Mouse (Mus musculus): ENCODE results near the gene Fam240a. TPM values are rescaled to one million over a fixed set of nuclear protein-coding genes. Genes with fewer than 3 reads are reported as not detected.

Fam240a gene
- polyA plus RNA-seq, 1 experiment from 2014 or later, result not detected

DNA sequence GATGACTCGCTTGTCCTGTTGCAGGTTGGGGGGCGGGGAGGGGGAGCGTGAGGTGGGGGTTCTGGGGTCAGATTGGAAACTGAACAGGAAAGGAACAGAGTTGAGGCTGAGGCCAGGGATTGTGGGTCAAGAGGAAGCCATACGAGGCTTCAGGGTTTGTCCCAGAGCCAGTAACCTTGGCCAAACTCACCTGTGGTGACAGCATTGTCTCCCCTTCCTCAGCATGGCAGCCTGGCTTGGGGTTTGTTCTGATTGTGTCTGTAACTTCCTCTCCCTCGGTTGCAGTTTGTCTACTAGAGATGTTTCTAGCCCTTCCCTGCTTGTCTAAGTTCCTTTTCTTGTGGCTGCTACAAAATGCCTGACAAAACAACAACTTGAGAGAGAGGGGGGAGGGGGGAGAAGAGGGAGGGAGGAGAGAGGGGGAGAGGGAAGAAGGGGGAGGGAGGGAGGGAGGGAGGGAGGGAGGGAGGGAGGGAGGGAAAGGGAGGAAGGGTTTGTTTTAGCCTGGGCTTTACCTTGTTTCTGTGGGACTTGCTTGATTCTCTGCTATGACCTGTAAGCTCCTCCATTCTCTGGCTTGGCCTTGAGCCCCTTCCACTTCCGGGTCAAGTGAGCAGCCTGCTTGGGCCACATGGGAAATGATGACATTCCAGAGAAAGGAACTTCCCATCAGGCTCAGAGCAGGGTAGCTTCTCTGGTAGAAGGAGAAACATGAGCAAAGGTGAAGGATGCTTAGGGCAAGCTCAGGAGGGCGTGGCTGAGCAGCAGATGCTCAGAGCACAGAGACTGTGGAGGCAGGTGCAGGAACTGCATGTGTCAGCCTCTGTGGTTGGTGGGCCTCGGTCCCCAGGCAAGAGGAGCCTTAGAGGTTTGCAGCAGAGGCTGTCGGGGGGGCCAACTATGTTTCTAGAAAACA, 29.0 kb downstream of the Fam240a start:
- ATAC-seq (ENCODE audit: low FRiP score, low read depth), result no peak
- no peak overlapping the region for H3K27ac ChIP-seq
- WGBS, result 64% methylated on average over 9 of the region's 9 CpGs

DNA sequence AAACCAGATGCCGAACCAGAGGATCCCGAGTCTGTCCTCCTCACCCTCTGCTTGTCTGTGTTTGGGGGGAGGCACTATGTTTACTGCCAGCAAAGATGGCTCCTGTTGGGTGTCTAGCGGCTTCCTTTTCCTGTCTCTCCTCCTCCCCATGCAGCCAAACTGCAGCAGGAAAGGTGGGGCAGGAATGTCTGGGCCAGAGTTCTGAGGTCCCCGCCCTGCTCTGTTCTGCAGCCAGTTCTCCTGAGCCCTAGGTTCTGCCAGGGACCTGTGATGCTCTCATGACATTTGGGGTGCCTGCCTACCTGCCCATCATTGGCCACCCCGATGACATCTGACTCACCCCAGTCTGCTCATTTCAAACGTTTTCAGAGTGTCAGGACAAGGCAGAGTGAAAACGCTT, 34.7 kb downstream of the Fam240a start:
- Histone ChIP-seq H3K36me3 (no peaks in the 10 kb centered on the region), H3K9me3 (no peaks in the 10 kb centered on the region), H3K4me1 (peaks cover 8% of the 10 kb centered on the region), H3K27me3 (replicated peaks) (peaks cover 56% of the 10 kb centered on the region), H3K27ac (no peak overlapping the region), H3K4me3 (no peak overlapping the region), H3K9ac (no peak overlapping the region), H3K4me2 (replicated peaks) (no peak overlapping the region)
- ATAC-seq (ENCODE audit: low FRiP score, low read depth), result no peak
- 80% methylated on average over 7 of the region's 7 CpGs for WGBS

More for the DNA sequence above, 29.0 kb downstream of the Fam240a start:
- H3K27me3 ChIP-seq (replicated peaks), result peaks cover under 1% of the 10 kb centered on the region; the same call in 1 of the 2 replicates
- no peak overlapping the region for H3K9ac ChIP-seq
- H3K4me1 ChIP-seq, result no peaks in the 10 kb centered on the region; the same call in 1 of the 2 replicates
- H3K9me3 ChIP-seq, result no peaks in the 10 kb centered on the region
- H3K36me3 ChIP-seq, result no peaks in the 10 kb centered on the region
- no peak overlapping the region for H3K4me2 ChIP-seq (replicated peaks)
- H3K4me3 ChIP-seq, result no peak overlapping the region

DNA sequence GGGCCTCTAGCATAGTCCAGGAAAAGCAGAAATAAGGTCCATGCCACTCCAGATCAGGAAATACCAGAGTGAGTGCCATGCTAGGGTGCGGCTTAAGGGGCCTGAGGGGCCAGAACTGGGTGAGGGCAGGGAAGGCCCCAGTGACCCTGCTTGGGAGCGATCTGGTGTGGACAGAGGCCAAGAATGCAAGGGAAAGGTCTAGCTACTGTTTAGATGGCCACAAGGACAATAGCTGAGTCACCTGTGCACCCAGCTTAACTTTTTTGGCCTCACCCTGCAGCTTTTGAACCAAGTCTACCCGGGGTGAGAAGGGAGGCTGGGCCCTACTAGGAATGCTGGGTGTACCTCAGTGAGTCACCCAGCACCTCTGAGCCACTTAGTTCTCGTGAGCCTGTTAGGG, 35.9 kb downstream of the Fam240a start:
- Histone ChIP-seq H3K4me3 (no peak overlapping the region), H3K9ac (no peak overlapping the region), H3K4me2 (replicated peaks) (peak overlapping the region; percentile 86), H3K27me3 (replicated peaks) (peaks cover 57% of the 10 kb centered on the region), H3K36me3 (no peaks in the 10 kb centered on the region), H3K9me3 (no peaks in the 10 kb centered on the region), H3K4me1 (peaks cover 8% of the 10 kb centered on the region), H3K27ac (no peak overlapping the region)
- no peak for ATAC-seq (ENCODE audit: low FRiP score, low read depth)
- WGBS, result 75% methylated on average over 4 of the region's 4 CpGs

DNA sequence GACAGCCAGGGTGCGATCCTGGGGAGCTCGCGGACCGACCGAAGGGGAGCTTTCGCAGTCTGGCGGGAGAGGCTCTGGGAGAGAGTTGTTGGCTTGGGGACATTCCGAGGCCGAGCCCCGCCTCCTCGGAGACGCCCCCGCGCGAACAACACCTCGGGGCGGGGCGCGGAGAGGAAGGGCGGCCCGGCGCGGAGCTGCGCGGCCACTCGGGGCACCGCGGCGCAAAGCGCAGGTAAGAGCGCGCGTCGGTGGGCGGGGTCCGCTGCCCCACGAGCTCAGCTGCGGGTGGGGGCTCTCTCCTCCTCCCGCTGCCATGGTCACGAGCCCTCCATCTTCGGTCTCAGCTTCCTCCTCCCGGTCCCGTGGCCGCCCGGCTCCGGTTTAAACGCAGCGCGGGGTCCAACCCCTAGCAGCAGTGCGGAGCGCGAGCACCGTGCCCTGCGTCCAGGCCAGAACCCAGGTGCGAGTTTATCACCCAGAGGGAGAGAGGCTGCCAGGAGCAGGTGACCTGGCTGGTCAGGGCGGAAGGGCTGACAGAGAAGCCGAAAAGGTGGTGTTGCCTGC, 36.6 kb downstream of the Fam240a start, which contains the start of gene Tmie:
Gene Tmie, minus strand, starts transcription at position 116 of the 564 bp plus-strand sequence.
- peak within 1 kb of the TSS; percentile 86 for H3K4me2 ChIP-seq (replicated peaks)
- H3K4me1 ChIP-seq, result peaks cover 13% of the 10 kb centered on the region
- no peak for ATAC-seq (ENCODE audit: low FRiP score, low read depth)
- peaks cover 57% of the 10 kb centered on the region for H3K27me3 ChIP-seq (replicated peaks)
- H3K9ac ChIP-seq, result peak within 1 kb of the TSS; percentile 26; the same call in 1 of the 2 replicates
- H3K36me3 ChIP-seq, result no peaks in the 10 kb centered on the region
- no peaks in the 10 kb centered on the region for H3K9me3 ChIP-seq
- H3K27ac ChIP-seq, result no peak within 1 kb of the TSS
- WGBS, result 2% methylated on average over 55 of the region's 57 CpGs
- peak within 1 kb of the TSS; percentile 42 for H3K4me3 ChIP-seq

DNA sequence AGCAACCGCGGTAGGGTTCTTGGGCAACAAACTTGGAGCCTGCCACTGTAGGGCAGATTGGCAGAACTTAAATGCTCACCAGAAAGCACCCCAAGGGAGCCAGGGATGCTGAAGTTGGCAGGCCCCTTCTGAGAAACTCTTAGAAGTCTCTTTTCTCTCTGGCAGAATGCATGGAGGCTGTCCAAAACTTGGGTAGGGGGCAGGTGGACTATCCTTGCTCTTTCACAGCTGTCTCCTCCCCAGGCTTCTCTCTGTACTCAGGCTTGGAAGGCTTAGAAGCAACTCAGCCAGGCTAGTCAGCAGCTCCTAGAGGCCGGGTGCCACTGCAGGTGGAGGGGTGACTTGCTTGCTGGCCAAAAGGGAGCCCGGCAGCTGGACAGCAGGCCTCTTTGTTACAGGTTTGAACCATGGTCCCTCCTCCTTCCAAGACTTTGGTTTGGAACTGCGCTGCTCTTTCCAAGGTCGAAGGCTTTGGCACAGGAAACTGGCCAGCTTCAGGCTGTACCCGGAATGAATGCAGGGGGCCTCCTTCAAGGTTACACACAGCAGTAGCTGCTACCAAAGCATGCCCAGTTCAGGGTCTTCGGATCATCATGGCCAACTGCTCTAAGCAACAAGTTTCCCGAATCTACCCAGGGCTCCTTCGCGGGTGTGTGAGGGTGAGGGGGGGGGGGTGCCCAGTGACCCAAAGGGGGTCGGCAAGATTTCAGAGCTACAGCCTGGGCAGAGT, 37.3 kb downstream of the Fam240a start, which contains the start of gene Als2cl:
Gene Als2cl, plus strand, starts transcription at position 680 of the 730 bp plus-strand sequence.
- Histone ChIP-seq H3K27ac (no peak within 1 kb of the TSS), H3K27me3 (replicated peaks) (peaks cover 57% of the 10 kb centered on the region), H3K9ac (peak within 1 kb of the TSS; percentile 26; the same call in 1 of the 2 replicates), H3K4me1 (peaks cover 20% of the 10 kb centered on the region), H3K4me3 (peak within 1 kb of the TSS; percentile 42), H3K36me3 (no peaks in the 10 kb centered on the region), H3K9me3 (no peaks in the 10 kb centered on the region), H3K4me2 (replicated peaks) (peak within 1 kb of the TSS; percentile 86)
- no peak for ATAC-seq (ENCODE audit: low FRiP score, low read depth)
- 16% methylated on average over 12 of the region's 12 CpGs for WGBS

DNA sequence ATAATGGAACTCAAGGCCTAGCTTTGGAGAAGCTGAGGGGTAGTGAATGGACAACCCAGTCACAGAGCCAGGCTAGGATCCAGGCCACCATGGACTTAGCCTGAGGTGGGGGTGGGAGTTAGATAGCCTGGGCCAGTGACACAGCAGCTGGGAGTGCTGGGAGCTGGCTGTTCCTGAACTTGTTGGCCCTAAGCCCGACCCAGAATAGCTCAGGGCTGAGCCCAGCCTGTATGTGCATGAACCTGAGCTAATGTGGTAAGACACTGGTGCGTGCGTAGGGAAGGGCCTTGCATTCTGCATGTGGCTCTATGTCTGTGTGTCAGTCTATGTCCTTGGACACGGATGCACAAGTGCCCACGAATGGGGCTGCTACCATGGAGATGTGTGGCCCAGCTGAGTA, 38.8 kb downstream of the Fam240a start:
- Histone ChIP-seq H3K4me3 (no peak overlapping the region), H3K9me3 (no peaks in the 10 kb centered on the region), H3K36me3 (no peaks in the 10 kb centered on the region), H3K4me2 (replicated peaks) (no peak overlapping the region), H3K27ac (no peak overlapping the region), H3K27me3 (replicated peaks) (peaks cover 70% of the 10 kb centered on the region), H3K4me1 (peaks cover 30% of the 10 kb centered on the region), H3K9ac (no peak overlapping the region)
- no peak for ATAC-seq (ENCODE audit: low FRiP score, low read depth)
- WGBS, result 85% methylated on average over 5 of the region's 5 CpGs

DNA sequence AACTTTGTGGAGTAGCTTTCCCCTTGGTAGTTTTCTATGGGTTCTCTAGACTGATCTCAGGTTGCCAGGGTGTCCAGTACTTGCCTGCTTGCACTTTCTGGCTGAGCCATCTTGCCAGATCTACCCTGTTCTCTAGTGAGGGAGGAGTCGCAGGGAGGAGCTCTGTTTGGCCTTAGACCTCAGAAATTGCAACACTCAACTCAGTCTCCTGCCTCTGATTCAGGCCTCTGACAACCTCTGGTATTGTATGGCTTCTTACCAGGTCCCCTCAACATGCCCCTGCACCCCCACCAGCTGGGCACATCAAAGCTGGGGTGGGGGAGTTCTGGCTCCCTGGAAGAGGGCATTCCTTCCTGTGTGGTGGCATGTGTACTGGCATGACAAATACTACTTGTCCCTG, 39.3 kb downstream of the Fam240a start:
- H3K4me2 ChIP-seq (replicated peaks), result no peak overlapping the region
- H3K4me3 ChIP-seq, result no peak overlapping the region
- H3K27me3 ChIP-seq (replicated peaks), result peaks cover 71% of the 10 kb centered on the region
- H3K36me3 ChIP-seq, result no peaks in the 10 kb centered on the region
- H3K9ac ChIP-seq, result no peak overlapping the region
- WGBS, result 91% methylated on average over 1 of the region's 1 CpGs
- H3K9me3 ChIP-seq, result no peaks in the 10 kb centered on the region
- no peak for ATAC-seq (ENCODE audit: low FRiP score, low read depth)
- H3K4me1 ChIP-seq, result peaks cover 30% of the 10 kb centered on the region
- no peak overlapping the region for H3K27ac ChIP-seq

DNA sequence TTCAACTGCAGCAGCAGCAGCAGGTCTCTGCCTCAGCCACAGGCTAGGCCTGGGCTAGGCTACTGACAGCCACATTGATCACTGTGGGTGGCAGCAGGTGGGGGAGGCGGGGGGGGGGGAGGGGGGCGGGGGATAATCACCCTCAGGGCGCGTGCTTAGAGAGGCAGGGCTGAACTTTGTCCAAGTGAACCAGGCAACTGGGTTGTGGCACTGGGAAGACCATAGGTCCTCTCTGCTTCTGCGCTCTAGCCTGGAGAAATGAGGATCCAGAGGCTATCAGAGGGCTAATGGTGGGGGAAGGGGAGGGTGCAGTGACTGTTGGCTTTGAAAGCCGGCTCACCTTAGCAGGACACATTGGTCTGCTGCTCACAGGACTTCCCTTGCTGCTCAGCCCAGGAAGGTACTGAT, 41.4 kb downstream of the Fam240a start:
- ATAC-seq (ENCODE audit: low FRiP score, low read depth), result peak; percentile 71; the same call in 1 of the 2 replicates
- peak overlapping the region; percentile 57; the same call in 1 of the 2 replicates for H3K4me2 ChIP-seq (replicated peaks)
- H3K4me1 ChIP-seq, result peaks cover 29% of the 10 kb centered on the region
- peaks cover 51% of the 10 kb centered on the region for H3K27me3 ChIP-seq (replicated peaks)
- 14% methylated on average over 5 of the region's 6 CpGs for WGBS
- no peaks in the 10 kb centered on the region for H3K9me3 ChIP-seq
- H3K36me3 ChIP-seq, result no peaks in the 10 kb centered on the region
- no peak overlapping the region for H3K4me3 ChIP-seq
- no peak overlapping the region for H3K9ac ChIP-seq
- H3K27ac ChIP-seq, result no peak overlapping the region

DNA sequence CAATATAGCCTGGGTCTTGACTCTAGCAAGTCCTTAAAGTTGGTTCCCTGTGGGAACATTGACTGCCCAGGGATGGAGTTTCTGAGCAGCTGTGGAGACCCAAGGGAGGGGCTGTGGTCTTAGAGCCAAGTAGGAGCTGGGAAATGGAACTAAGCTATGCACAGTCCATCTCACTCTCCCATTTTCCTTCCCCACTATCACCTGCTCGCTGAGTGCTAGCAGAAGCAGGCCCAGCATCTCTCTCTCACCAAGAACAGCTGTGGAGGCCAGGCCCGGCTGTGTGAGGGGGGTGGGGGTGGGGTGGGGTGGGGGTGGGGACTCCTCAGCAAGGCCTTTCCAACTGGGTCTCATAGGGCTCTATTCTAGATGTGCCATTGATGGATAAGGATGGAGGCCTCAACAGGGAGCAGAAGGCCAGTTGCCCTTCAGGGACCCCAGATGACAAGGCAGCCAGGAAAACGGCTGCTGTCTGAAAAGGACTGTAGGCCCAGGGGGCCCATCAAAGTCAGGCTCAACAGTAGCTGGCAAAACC, 41.9 kb downstream of the Fam240a start:
- no peak overlapping the region for H3K27ac ChIP-seq
- no peaks in the 10 kb centered on the region for H3K36me3 ChIP-seq
- 8% methylated on average over 3 of the region's 3 CpGs for WGBS
- ATAC-seq (ENCODE audit: low FRiP score, low read depth), result peak; percentile 65
- H3K4me3 ChIP-seq, result no peak overlapping the region
- H3K4me1 ChIP-seq, result peaks cover 24% of the 10 kb centered on the region
- peaks cover 45% of the 10 kb centered on the region for H3K27me3 ChIP-seq (replicated peaks)
- no peak overlapping the region for H3K9ac ChIP-seq
- peak overlapping the region; percentile 57; the same call in 1 of the 2 replicates for H3K4me2 ChIP-seq (replicated peaks)
- no peaks in the 10 kb centered on the region for H3K9me3 ChIP-seq

DNA sequence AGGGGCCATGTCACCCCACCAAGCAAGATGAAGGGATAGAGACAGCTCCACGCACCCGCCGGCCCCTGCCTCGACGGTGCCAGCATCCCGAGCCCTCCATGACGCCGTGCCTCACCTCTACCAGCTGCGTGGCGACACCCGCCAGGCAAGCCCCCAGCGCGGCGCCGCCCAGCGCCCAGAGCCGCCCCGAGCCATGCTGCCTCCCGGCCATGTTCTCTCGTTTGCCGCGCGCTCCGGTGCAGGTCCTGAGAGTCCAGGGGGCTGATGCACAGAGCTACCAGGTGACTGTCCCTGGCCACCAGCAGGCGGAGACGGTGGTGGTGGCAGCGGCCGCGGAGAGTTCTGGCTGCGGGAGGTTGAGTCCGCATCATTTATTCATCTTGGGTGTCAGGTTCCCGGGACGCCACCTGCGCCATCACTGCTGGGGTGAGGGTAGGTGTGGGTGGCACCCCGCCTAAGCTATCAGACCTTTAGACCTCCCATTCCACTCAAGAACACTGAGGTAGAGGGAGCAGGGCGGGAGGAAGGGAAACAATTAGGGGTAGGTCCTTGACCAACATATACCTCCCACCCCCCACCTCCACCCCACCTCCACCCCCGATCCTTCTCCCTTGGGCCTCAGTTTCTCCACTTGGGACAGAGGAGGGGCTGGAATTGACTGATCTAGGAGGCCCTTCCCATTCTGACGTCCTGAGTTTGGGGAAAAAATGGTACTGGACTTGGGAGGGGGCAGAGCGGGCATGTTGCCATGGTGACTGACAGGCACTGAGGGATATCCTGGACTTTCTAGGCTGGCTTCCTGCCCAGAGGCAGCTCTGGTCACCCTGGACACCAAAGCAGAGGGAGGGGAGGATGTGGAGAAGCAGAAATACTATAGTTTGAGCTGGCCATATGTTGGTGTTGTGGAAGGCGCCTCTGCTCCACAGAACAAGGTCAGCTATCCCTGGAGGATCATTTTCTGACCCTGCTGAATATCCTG, 42.7 kb downstream of the Fam240a start:
- WGBS, result 8% methylated on average over 40 of the region's 40 CpGs
- Histone ChIP-seq H3K27ac (no peak overlapping the region), H3K27me3 (replicated peaks) (peaks cover 37% of the 10 kb centered on the region)

DNA sequence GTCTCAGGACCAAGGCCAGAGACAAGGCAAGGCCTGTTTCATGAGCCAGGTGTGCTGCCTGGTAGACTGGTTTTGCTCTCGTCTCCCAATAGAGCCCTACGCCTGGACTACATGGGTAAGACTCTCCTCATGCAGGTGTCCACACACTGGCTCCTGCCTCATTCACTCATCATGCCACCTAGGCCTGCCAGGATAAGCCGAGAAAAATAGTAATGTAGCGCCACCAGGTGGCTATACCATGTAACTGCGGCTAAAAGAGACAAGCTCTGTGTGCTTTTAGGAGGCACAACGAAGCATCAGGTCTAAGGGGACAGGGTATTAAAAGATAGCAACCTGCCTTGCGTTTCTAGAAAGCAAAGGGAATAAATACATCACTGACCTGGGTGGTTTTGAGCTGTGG, 45.6 kb downstream of the Fam240a start:
- Histone ChIP-seq H3K4me3 (no peak overlapping the region), H3K4me2 (replicated peaks) (no peak overlapping the region), H3K27ac (no peak overlapping the region), H3K27me3 (replicated peaks) (peaks cover 17% of the 10 kb centered on the region), H3K9ac (no peak overlapping the region), H3K9me3 (no peaks in the 10 kb centered on the region), H3K4me1 (peaks cover 22% of the 10 kb centered on the region), H3K36me3 (no peaks in the 10 kb centered on the region)
- no peak for ATAC-seq (ENCODE audit: low FRiP score, low read depth)
- 17% methylated on average over 7 of the region's 7 CpGs for WGBS

More for the DNA sequence above, 42.7 kb downstream of the Fam240a start:
- 0 out of 2 replicates have a peak overlapping the region, but pooled peaks have one; percentile 33 for H3K9ac ChIP-seq
- H3K4me2 ChIP-seq (replicated peaks), result peak overlapping the region; percentile 57
- peaks cover 22% of the 10 kb centered on the region for H3K4me1 ChIP-seq
- peak overlapping the region; percentile 25 for H3K4me3 ChIP-seq
- H3K36me3 ChIP-seq, result no peaks in the 10 kb centered on the region
- H3K9me3 ChIP-seq, result no peaks in the 10 kb centered on the region
- peak; percentile 80 for ATAC-seq (ENCODE audit: low FRiP score, low read depth)

All from neural tube, embryonic 12.5 days (tissue).